Mouse (Mus musculus) layer of hippocampus, adult 6 months (tissue): ENCODE data around the gene Xpnpep3. TPM values are rescaled to one million over a fixed set of nuclear protein-coding genes. Genes with fewer than 3 reads are reported as not detected.

Experiments used
- long read RNA-seq, 2 experiments: library from polyadenylated mRNA; unstranded; transcript quantifications; one replicate each; pipeline ENCODE4 v2.0.0; 2019 to 2020
- polyA plus RNA-seq: library from polyadenylated mRNA; unstranded; fragments of <200 nt; fragmentation: Nextera tagmentation; gene quantifications from 2 replicates; pipeline ENCODE4 v1.2.3, GENCODE M21; 2021

Gene Xpnpep3
- polyA plus RNA-seq, result 6.0 and 7.8 TPM in 2 replicates
- long read RNA-seq, experiment 1, full-length matches to known transcripts, result 4 of 10 reads
- long read RNA-seq, experiment 1, partial matches to known transcripts, result 1 of 10 reads
- long read RNA-seq, experiment 1, other reads (novel, unspliced or antisense), result 5 of 10 reads
- long read RNA-seq, experiment 2, full-length matches to known transcripts, result 61 of 94 reads
- long read RNA-seq, experiment 2, partial matches to known transcripts, result 2 of 94 reads
- long read RNA-seq, experiment 2, other reads (novel, unspliced or antisense), result 31 of 94 reads

DNA sequence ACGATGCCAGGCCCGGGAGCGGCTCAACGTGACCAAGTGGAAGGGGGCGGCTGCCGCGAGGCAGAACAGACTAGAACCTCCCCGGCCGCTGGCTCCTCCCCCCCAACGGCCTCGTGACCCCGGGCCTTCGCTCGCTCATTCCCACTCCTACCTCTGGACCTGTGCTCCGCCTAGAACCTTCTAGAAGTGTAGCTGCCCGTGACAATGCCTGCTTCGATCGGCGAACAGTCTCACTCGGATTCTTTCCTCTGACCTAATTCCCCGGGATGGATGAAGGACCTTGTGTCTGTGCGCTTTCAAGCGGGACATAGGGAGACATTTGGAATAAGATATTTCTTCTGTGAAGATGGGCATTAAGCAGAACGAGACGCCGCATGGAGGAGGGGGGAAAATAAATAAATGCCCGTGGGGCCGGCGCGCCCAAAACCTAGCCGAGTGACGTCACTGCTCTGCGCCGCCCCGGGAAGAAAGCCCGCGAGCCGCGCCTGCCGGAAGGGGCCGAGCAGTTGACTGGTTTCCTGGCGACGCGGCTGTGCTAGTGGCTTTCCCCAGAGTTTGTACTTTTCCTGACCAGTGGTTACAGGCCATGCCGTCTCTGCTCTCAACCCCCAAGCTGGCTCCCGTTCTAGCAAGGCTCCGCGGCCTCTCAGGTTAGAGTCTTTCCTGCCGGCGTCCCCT lies at the start of gene Xpnpep3, which contains the start of gene St13:
Xpnpep3 (plus strand) TSS at position 501 of the 678 bp plus-strand sequence.
St13 (minus strand) TSS at position 440 of the 678 bp plus-strand sequence.

GRCm38 (mm10) chr15:81360345-81361021 lies 39.5 kb upstream of the Xpnpep3 start, which contains the start of gene Slc25a17:
Gene Slc25a17, minus strand, starts transcription at chr15:81360812.

DNA sequence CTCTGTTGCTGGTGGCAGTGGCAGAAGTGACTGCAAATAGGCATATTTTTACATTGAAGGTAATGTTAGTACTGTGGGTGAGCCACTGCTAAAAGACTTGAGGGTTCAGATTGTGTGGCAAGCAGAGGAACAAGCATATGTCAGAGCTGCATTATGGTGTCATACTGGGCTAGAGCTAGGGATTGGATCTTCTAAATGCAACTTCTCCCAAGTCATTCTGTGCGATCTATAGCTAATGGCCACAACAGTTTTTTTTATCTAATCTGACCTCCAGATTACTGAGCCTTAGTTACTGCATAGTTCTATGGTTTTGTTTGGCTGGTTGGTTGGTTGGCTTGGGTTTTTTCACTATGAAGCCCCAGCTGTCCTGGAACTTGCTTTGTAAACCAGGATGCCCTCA lies 8.3 kb downstream of the Xpnpep3 start, which contains the start of gene Dnajb7:
Dnajb7 (minus strand) TSS at position 101 of the 400 bp plus-strand sequence.

GRCm38 (mm10) chr15:81465901-81466737 lies 66.2 kb downstream of the Xpnpep3 start, which contains the start of gene Rbx1:
Gene Rbx1, plus strand, starts transcription at chr15:81466296.

Other genes starting within 250 kb of the Xpnpep3 start
- gene Mrtfa, start 209.4 kb upstream of the Xpnpep3 start, polyA plus RNA-seq, result 25.0 and 43.4 TPM in 2 replicates
- 11.3 and 11.4 TPM in 2 replicates for gene Mchr1, start 164.6 kb upstream of the Xpnpep3 start, polyA plus RNA-seq
- 56.8 and 61.7 TPM in 2 replicates for gene Slc25a17, start 39.3 kb upstream of the Xpnpep3 start, polyA plus RNA-seq
- 232 and 289 TPM in 2 replicates for gene St13, start 61 bp upstream of the Xpnpep3 start, polyA plus RNA-seq
- gene Dnajb7, start 8.2 kb downstream of the Xpnpep3 start, polyA plus RNA-seq, result not detected in 2 replicates
- 397 and 435 TPM in 2 replicates for gene Rbx1, start 66.2 kb downstream of the Xpnpep3 start, polyA plus RNA-seq
- 6.3 and 8.9 TPM in 2 replicates for gene Ep300, start 185.2 kb downstream of the Xpnpep3 start, polyA plus RNA-seq